Mouse (Mus musculus) CD4-positive, CD25-positive, alpha-beta regulatory T cell, adult 2 months (primary cell): ENCODE data around the gene Lrrc20.

Experiments
- DNase-seq: peaks from one replicate; pipeline ENCODE4 v3.0.0-alpha.2; 2012; ENCODE audit warnings: low read depth, low spot score

Lrrc20 gene

GRCm38 (mm10) chr10:61512215-61512889, 36.8 kb downstream of the Lrrc20 start:
- DNase-seq: no peak

DNA sequence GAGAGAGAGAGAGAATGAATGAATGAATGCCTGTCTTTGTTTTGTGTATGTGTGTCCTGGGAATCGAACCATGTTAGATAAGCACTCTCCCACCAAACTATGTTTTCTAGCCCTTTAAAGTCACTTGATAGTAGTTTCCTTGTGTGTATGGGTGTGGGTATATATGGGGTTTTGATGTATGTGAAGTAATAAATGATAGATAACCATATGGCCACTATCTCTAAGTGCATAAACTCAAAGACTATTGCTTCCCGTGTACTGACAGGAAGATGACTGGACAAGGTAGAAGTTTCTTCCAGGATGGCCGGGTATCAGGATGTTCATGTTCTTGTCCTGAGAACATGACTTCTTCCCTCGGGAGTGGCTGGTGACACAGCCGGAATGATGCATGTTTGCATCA, 41.3 kb downstream of the Lrrc20 start:
- DNase-seq: no peak

- peak; percentile 24 for DNase-seq
Measured at GRCm38 (mm10) chr10:61517296-61518071, 41.9 kb downstream of the Lrrc20 start.

DNA sequence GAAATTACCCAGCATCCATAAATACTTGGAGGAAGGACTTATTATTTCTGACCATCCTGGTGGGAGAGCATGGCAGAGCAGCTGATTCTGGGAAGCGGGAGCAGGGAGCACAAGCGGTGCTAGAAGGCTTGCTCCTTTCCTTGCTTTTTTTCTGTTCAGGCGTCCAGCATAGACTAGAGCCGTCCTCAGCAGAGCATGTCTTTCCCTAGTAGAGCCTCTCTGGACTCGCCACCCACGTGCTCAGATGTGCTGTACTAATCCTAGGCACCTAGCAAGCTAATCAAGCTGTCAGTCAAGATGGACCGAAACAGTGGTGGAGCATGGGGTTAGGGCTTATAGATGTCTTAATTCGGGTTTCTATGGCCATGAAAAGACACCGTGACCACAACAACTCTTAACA, 42.7 kb downstream of the Lrrc20 start:
- no peak for DNase-seq

DNA sequence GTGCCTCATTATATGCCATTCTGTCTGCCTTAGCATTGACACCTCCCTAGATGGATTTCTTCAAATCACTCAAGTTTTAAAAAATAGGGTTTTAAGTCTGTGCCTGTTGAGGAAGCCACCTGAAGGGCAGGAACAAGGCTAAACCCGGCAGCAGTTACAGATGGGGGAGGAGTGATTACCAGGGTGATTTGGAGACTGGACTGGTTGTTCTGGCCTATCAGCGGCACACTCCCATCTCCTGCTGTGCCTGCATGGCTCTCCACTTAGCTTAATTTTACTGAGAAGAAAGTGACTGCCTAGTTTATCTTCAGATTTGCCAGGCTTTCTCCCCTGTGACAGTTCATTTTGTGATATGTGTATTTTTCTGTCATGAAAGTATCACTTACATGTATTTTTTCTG, 43.9 kb downstream of the Lrrc20 start:
- DNase-seq: no peak

DNA sequence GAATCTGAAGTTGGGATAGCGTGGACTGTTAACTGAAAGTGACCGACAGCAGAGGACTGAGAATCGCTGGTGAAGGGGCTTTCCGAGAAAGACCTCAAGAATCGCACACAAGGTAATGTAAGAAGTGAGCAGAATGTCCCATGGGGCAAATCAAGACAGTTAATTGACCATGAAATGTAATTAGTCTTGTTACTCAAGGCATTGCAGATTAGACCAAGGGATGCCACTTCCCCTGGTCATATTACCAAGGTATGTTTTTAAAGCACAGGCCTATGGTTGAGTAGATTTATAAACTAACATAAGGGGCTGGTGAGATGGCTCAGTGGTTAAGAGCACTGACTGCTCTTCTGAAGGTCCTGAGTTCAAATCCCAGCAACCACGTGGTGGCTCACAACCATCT, 45.1 kb downstream of the Lrrc20 start:
- no peak for DNase-seq

GRCm38 (mm10) chr10:61530936-61531335, 55.3 kb downstream of the Lrrc20 start:
- no peak for DNase-seq

GRCm38 (mm10) chr10:61533285-61533684, 57.7 kb downstream of the Lrrc20 start:
- no peak for DNase-seq

DNA sequence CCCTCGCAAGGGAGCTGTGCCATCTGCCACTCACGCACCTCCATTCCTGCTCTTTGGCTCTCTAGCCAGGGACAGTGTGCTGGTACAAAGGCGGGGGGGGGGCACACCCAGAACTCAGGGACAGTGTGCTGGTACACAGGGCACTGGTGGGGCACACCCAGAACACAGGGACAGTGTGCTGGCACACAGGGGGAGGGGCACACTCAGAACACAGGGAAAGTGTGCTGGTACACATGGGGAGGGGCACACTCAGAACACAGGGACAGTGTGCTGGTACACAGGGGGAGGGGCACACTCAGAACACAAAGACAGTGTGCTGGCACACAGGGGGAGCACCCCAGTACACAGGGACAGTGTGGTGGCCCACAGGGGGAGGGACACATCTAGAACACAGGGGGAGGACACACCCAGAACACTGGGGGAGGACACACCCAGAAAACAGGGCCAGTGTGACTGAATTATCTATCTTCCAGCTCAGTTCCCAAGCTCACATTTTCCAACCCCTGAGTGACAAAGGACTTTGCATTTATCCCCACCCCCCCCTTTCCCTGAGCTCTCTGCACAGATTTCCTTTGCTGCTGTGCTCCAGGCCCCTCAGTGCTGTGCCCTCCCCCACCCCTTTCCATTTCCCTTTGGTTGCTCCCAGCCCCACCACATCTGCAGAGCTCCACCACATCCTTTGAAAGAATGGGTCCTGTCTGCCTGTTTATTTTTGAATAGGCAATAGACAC, 58.9 kb downstream of the Lrrc20 start:
- DNase-seq: peak; percentile 21

- no peak for DNase-seq
Measured at GRCm38 (mm10) chr10:61535441-61535840, 59.8 kb downstream of the Lrrc20 start.

DNA sequence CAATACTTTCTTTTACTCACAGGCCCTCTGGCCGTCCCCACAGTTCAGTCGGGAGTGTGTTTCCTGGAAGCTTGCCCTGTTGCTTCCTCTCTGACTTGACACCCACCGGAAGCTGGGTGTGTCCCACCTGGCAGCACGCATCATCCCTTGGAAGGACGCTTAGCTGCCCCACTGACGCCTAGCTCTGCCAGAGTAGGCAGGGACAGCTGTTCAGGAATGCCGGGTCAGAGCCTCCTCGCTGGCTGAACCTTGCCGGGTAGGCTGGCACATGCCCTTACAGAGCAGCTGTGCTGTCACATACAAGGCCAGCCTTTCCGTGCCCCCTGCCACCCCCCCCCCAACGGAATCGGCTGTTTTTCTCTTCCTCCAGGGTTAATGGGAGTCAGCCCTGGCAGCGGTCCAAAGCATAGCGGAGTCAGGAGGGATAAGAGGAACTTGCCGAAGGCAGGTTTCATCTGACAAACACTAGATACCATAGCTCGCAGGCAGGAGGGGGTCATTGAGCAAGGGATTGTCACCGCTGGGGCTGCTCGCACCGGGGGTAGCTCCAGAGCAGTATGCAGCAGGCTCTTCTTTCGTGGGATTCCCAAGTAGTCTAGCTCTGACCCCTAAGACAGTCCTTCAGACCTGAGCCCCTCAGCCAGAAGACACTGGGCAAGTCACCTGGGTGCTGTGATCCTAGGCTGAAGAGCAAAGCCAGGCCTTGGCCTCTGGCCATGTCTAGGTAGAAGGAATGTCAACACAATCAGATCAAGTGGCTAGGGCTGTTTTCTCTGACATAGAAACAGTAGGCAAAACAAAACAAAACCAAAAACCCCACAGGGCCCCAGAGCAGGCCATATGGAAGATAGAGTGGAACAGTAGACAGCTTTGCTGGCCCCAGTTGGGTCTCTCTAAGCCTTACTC, 60.8 kb downstream of the Lrrc20 start:
- peak; percentile 48 for DNase-seq

- no peak for DNase-seq
Measured at GRCm38 (mm10) chr10:61537036-61537380, 61.4 kb downstream of the Lrrc20 start.

DNA sequence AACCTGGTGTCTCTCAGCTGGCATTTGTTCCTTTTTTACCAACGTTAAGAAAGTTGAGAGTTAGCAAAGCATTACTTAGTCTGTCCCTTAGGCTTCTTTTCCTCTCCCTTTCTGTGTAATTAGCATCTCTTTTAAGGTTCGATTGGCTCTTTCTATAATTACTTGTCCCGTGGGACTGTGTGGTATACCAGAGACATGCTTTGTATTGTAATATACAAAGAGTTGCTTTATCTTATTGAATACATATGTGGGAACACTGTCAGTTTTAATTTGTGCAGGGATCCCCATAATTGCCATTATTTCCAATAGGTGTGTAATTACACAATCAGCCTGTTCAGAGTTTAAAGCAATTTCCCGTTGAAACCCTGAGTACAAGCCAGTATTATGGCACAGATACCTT, 62.8 kb downstream of the Lrrc20 start:
- DNase-seq: no peak

DNA sequence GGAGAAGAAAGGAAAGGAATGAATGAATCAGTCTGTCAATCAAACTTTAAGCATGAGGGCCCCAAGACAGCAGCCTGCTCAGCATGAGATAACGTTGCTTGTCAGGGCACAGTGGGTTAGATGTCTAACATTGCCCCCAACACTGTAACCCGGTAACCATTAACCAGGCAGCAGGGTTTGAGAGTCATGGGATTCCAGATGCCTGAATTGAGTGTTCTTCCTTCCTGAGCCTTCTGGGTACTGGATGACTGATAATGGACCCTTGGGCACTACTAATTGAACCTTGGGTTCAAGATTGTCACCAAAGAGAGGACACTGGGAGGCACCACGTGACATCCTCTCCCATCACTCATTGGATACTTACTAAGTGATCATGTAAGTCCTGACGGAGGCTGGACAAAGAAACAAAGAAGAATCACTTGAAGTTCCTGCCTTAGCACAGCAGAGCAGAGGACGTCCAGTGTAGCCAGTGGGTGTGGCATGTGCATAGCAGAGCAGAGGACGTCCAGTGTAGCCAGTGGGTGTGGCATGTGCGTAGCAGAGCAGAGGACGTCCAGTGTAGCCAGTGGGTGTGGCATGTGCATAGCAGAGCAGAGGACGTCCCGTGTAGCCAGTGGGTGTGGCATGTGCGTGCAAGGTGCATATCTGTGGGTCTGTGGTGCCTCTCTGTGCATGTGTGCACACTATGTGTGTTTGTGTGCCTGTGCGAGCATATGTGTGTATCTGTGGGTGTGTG, 68.7 kb downstream of the Lrrc20 start:
- DNase-seq: no peak

DNA sequence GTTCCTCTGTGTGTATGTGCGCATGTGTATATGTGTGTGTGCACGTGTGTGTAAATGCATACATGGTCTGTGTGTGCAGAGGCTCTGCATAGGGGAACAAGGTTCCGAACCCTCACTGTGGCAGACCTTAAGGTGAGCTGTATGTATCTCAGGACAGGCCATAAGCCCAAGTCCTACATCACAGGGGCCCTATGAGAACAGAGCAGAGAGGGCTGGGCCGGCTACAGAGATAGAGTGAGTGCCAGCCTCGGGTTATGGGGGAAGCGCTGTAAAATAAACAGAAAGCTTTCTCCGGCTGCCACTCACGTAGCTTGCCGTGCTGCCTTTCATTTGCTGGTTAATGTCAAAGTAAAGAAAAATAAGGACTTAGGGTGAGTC, 69.3 kb downstream of the Lrrc20 start:
- DNase-seq: no peak

- DNase-seq: no peak
Measured at GRCm38 (mm10) chr10:61550106-61550505, 74.5 kb downstream of the Lrrc20 start.

DNA sequence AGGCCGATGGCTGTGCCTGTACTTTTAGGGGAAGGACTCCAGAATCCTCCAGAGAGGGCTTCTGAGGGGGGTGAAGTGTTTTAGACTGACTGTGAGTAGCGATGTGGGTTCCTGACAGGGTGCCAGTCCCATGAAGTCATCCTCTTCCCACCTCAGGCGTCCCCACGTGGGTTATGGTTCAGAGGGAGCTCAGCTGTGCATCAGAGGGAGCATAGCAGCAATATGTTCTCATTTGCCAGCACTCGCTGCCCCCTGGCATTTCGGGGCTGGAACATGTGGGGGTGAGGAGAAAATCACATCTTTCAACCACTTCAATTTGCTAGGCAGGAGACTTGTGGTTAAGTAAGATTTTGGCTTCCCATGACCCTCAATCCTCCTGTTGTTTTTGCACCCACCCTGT, 79.6 kb downstream of the Lrrc20 start:
- no peak for DNase-seq

DNA sequence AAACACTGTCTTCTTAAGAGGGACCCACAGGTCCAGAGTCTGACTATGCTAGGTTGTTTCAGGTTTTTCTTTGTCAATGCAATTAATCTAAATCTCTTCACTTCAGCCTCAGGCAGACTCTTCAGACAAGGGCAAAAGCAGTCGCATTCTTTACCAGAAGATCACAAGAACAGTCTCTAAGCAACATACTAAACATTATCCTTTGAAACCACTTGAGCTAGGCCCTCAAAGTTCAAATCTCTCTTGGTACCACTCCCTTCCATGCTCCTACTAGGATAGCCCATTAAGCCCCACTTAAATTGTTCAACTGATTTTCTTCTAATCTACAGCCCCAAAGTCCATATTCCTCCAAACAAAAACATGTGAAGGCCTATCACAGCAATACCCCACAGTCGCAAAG, 83.0 kb downstream of the Lrrc20 start:
- no peak for DNase-seq

GRCm38 (mm10) chr10:61559544-61559943, 83.9 kb downstream of the Lrrc20 start:
- peak; percentile 53 for DNase-seq

- no peak for DNase-seq
Measured at GRCm38 (mm10) chr10:61563550-61563949, 87.9 kb downstream of the Lrrc20 start.

- no peak for DNase-seq
Measured at GRCm38 (mm10) chr10:61564408-61564807, 88.8 kb downstream of the Lrrc20 start.
